Mouse (Mus musculus): ENCODE results near the gene Pus1. TPM values are rescaled to one million over a fixed set of nuclear protein-coding genes. Genes with fewer than 3 reads are reported as not detected.
"Not testable (repeated sequence)": the region's sequence is repeated elsewhere in the genome, so short reads cannot be mapped to it uniquely, and the experiment has no call there.

Gene Pus1
- polyA plus RNA-seq, 1 experiment from 2014 or later = 19.0 TPM

- 87% methylated on average over 12 of the region's 12 CpGs for WGBS (ENCODE audit: insufficient replicate concordance)
- no peak overlapping the region for H3K4me3 ChIP-seq (ENCODE audit: low read depth, low read length)
- no peak overlapping the region for H3K4me2 ChIP-seq (ENCODE audit: low read depth, low read length)
- H3K27ac ChIP-seq (ENCODE audit: low read depth) = no peak overlapping the region
- H3K9me3 ChIP-seq (ENCODE audit: low read length) = no peaks in the 10 kb centered on the region
- ATAC-seq (no peak), DNase-seq (no peak)
- TF ChIP-seq EP300 (IDR thresholded peaks at IDR 0.05; ENCODE audit: low read depth) = no peak
- no peak for TF ChIP-seq CTCF (IDR thresholded peaks at IDR 0.05; ENCODE audit: low read depth)
- peaks cover 25% of the 10 kb centered on the region for H3K4me1 ChIP-seq (ENCODE audit: insufficient read depth)
- H3K27me3 ChIP-seq (ENCODE audit: insufficient read depth, low read length) = no peaks in the 10 kb centered on the region
- peaks cover 42% of the 10 kb centered on the region for H3K36me3 ChIP-seq (replicated peaks; ENCODE audit: insufficient read depth, low read length)
- H3K9ac ChIP-seq (replicated peaks) = no peak overlapping the region
These were observed 2.2 kb downstream of the Pus1 start for GRCm38 (mm10) chr5:110778263-110778662.

- DNase-seq (no peak), ATAC-seq (no peak)
- TF ChIP-seq EP300 (IDR thresholded peaks at IDR 0.05; ENCODE audit: low read depth) = no peak
- TF ChIP-seq CTCF (IDR thresholded peaks at IDR 0.05; ENCODE audit: low read depth) = no peak
- WGBS (ENCODE audit: insufficient replicate concordance) = 84% methylated on average over 2 of the region's 2 CpGs
- Histone ChIP-seq H3K4me1 (ENCODE audit: insufficient read depth) (peaks cover 17% of the 10 kb centered on the region), H3K9me3 (ENCODE audit: low read length) (no peaks in the 10 kb centered on the region), H3K27me3 (ENCODE audit: insufficient read depth, low read length) (no peaks in the 10 kb centered on the region), H3K27ac (ENCODE audit: low read depth) (no peak overlapping the region), H3K36me3 (replicated peaks; ENCODE audit: insufficient read depth, low read length) (peaks cover 47% of the 10 kb centered on the region), H3K4me2 (ENCODE audit: low read depth, low read length) (no peak overlapping the region), H3K9ac (replicated peaks) (no peak overlapping the region), H3K4me3 (ENCODE audit: low read depth, low read length) (no peak overlapping the region)
These were observed 4.3 kb downstream of the Pus1 start for GRCm38 (mm10) chr5:110776141-110776540.

- H3K9me3 ChIP-seq (ENCODE audit: low read length) = no peaks in the 10 kb centered on the region
- no peak overlapping the region for H3K9ac ChIP-seq (replicated peaks)
- H3K36me3 ChIP-seq (replicated peaks; ENCODE audit: insufficient read depth, low read length) = peaks cover 47% of the 10 kb centered on the region
- no peak for DNase-seq
- no peak overlapping the region for H3K4me2 ChIP-seq (ENCODE audit: low read depth, low read length)
- ATAC-seq = no peak
- no peak overlapping the region for H3K27ac ChIP-seq (ENCODE audit: low read depth)
- no peaks in the 10 kb centered on the region for H3K27me3 ChIP-seq (ENCODE audit: insufficient read depth, low read length)
- no peak for TF ChIP-seq CTCF (IDR thresholded peaks at IDR 0.05; ENCODE audit: low read depth)
- no peak for TF ChIP-seq EP300 (IDR thresholded peaks at IDR 0.05; ENCODE audit: low read depth)
- peaks cover 6% of the 10 kb centered on the region for H3K4me1 ChIP-seq (ENCODE audit: insufficient read depth)
- H3K4me3 ChIP-seq (ENCODE audit: low read depth, low read length) = no peak overlapping the region
- WGBS (ENCODE audit: insufficient replicate concordance) = 94% methylated on average over 11 of the region's 11 CpGs
These were observed 5.9 kb downstream of the Pus1 start for GRCm38 (mm10) chr5:110774511-110774910.

- not testable (repeated sequence) for ATAC-seq; H3K9me3 ChIP-seq (ENCODE audit: low read length); H3K27me3 ChIP-seq (ENCODE audit: insufficient read depth, low read length); DNase-seq; H3K9ac ChIP-seq (replicated peaks); H3K4me3 ChIP-seq (ENCODE audit: low read depth, low read length); H3K4me2 ChIP-seq (ENCODE audit: low read depth, low read length); H3K27ac ChIP-seq (ENCODE audit: low read depth)
- peaks cover 14% of the 10 kb centered on the region for H3K4me1 ChIP-seq (ENCODE audit: insufficient read depth)
- peaks cover 43% of the 10 kb centered on the region for H3K36me3 ChIP-seq (replicated peaks; ENCODE audit: insufficient read depth, low read length)
- 86% methylated on average over 10 of the region's 10 CpGs for WGBS (ENCODE audit: insufficient replicate concordance)
These were observed 7.5 kb downstream of the Pus1 start for GRCm38 (mm10) chr5:110772945-110773344.

GRCm38 (mm10) chr5:110770448-110771158, 9.9 kb downstream of the Pus1 start, which contains the start of gene Ep400:
TSS of gene Ep400 (minus strand) at chr5:110770717.
- Histone ChIP-seq H3K27me3 (ENCODE audit: insufficient read depth, low read length) (no peaks in the 10 kb centered on the region), H3K9me3 (ENCODE audit: low read length) (no peaks in the 10 kb centered on the region), H3K36me3 (replicated peaks; ENCODE audit: insufficient read depth, low read length) (peaks cover 25% of the 10 kb centered on the region), H3K4me1 (ENCODE audit: insufficient read depth) (peaks cover 18% of the 10 kb centered on the region), H3K4me2 (ENCODE audit: low read depth, low read length) (peak within 1 kb of the TSS; percentile 73), H3K27ac (ENCODE audit: low read depth) (peak within 1 kb of the TSS; percentile 98), H3K4me3 (ENCODE audit: low read depth, low read length) (peak within 1 kb of the TSS; percentile 95), H3K9ac (replicated peaks) (peak within 1 kb of the TSS; percentile 93)
- 1% methylated on average over 83 of the region's 83 CpGs for WGBS (ENCODE audit: insufficient replicate concordance)
- DNase-seq = peak; percentile 100
- ATAC-seq = peak; percentile 94
- TF ChIP-seq CTCF (IDR thresholded peaks at IDR 0.05; ENCODE audit: low read depth) (peak; percentile 87), EP300 (IDR thresholded peaks at IDR 0.05; ENCODE audit: low read depth) (no peak)

- ATAC-seq = peak; percentile 33
- H3K9me3 ChIP-seq (ENCODE audit: low read length) = no peaks in the 10 kb centered on the region
- H3K4me1 ChIP-seq (ENCODE audit: insufficient read depth) = peaks cover 18% of the 10 kb centered on the region
- TF ChIP-seq CTCF (IDR thresholded peaks at IDR 0.05; ENCODE audit: low read depth) (no peak), EP300 (IDR thresholded peaks at IDR 0.05; ENCODE audit: low read depth) (no peak)
- H3K36me3 ChIP-seq (replicated peaks; ENCODE audit: insufficient read depth, low read length) = peaks cover 19% of the 10 kb centered on the region
- H3K4me2 ChIP-seq (ENCODE audit: low read depth, low read length) = peak overlapping the region; percentile 73
- H3K4me3 ChIP-seq (ENCODE audit: low read depth, low read length) = peak overlapping the region; percentile 95
- H3K27ac ChIP-seq (ENCODE audit: low read depth) = peak overlapping the region; percentile 98
- DNase-seq = no peak
- H3K27me3 ChIP-seq (ENCODE audit: insufficient read depth, low read length) = no peaks in the 10 kb centered on the region
- 0% methylated on average over 40 of the region's 58 CpGs for WGBS (ENCODE audit: insufficient replicate concordance)
- H3K9ac ChIP-seq (replicated peaks) = peak overlapping the region; percentile 93
These were observed 10.4 kb downstream of the Pus1 start for GRCm38 (mm10) chr5:110770031-110770445.
